Mouse (Mus musculus): ENCODE data around the gene Epb41l1. TPM values are rescaled to one million over a fixed set of nuclear protein-coding genes. Genes with fewer than 3 reads are reported as not detected.

Gene Epb41l1
- polyA plus RNA-seq, 1 experiment from 2014 or later: 20.9 TPM

- no peak for ATAC-seq (ENCODE audit: low FRiP score, low TSS enrichment)
- H3K4me2 ChIP-seq (ENCODE audit: low read length): no peak overlapping the region
- WGBS: 61% methylated on average over 11 of the region's 11 CpGs
- H3K27ac ChIP-seq (replicated peaks; ENCODE audit: low read depth, low read length): no peak overlapping the region; the same call in 1 of the 2 replicates
- H3K36me3 ChIP-seq (ENCODE audit: control insufficient read depth, insufficient read depth, low read length): no peaks in the 10 kb centered on the region
- H3K27me3 ChIP-seq (ENCODE audit: control insufficient read depth, insufficient read depth, low read length): no peaks in the 10 kb centered on the region
- no peak overlapping the region for H3K4me3 ChIP-seq (replicated peaks; ENCODE audit: low read depth, low read length)
- DNase-seq: peak; percentile 39
- no peak overlapping the region for H3K9ac ChIP-seq (replicated peaks; ENCODE audit: low read length)
- no peaks in the 10 kb centered on the region for H3K9me3 ChIP-seq (ENCODE audit: control insufficient read depth, low read length)
- peaks cover 8% of the 10 kb centered on the region; the same call in 1 of the 2 replicates for H3K4me1 ChIP-seq (ENCODE audit: control insufficient read depth, insufficient read depth, low read length)
These were observed 163.6 kb downstream of the Epb41l1 start for GRCm38 (mm10) chr2:156584154-156584796.

GRCm38 (mm10) chr2:156584797-156585471, 164.2 kb downstream of the Epb41l1 start:
- H3K9ac ChIP-seq (replicated peaks; ENCODE audit: low read length): no peak overlapping the region; the same call in 1 of the 2 replicates
- peak; percentile 72 for DNase-seq

GRCm38 (mm10) chr2:156589481-156589880, 168.8 kb downstream of the Epb41l1 start:
- Histone ChIP-seq H3K9me3 (ENCODE audit: control insufficient read depth, low read length) (no peaks in the 10 kb centered on the region), H3K9ac (replicated peaks; ENCODE audit: low read length) (no peak overlapping the region), H3K4me3 (replicated peaks; ENCODE audit: low read depth, low read length) (no peak overlapping the region), H3K36me3 (ENCODE audit: control insufficient read depth, insufficient read depth, low read length) (no peaks in the 10 kb centered on the region), H3K27ac (replicated peaks; ENCODE audit: low read depth, low read length) (no peak overlapping the region), H3K4me2 (ENCODE audit: low read length) (no peak overlapping the region), H3K4me1 (ENCODE audit: control insufficient read depth, insufficient read depth, low read length) (peaks cover 8% of the 10 kb centered on the region; the same call in 1 of the 2 replicates), H3K27me3 (ENCODE audit: control insufficient read depth, insufficient read depth, low read length) (no peaks in the 10 kb centered on the region)
- WGBS: 93% methylated on average over 9 of the region's 9 CpGs
- ATAC-seq (ENCODE audit: low FRiP score, low TSS enrichment) (no peak), DNase-seq (no peak)

More at GRCm38 (mm10) chr2:156584797-156585471, 164.2 kb downstream of the Epb41l1 start:
- peaks cover 8% of the 10 kb centered on the region; the same call in 1 of the 2 replicates for H3K4me1 ChIP-seq (ENCODE audit: control insufficient read depth, insufficient read depth, low read length)
- no peaks in the 10 kb centered on the region for H3K36me3 ChIP-seq (ENCODE audit: control insufficient read depth, insufficient read depth, low read length)
- no peaks in the 10 kb centered on the region for H3K27me3 ChIP-seq (ENCODE audit: control insufficient read depth, insufficient read depth, low read length)
- peak overlapping the region; percentile 43 for H3K4me2 ChIP-seq (ENCODE audit: low read length)
- H3K9me3 ChIP-seq (ENCODE audit: control insufficient read depth, low read length): no peaks in the 10 kb centered on the region
- no peak overlapping the region; the same call in 1 of the 2 replicates for H3K27ac ChIP-seq (replicated peaks; ENCODE audit: low read depth, low read length)
- 13% methylated on average over 14 of the region's 14 CpGs for WGBS
- H3K4me3 ChIP-seq (replicated peaks; ENCODE audit: low read depth, low read length): no peak overlapping the region
- ATAC-seq (ENCODE audit: low FRiP score, low TSS enrichment): peak; percentile 57; the same call in 1 of the 2 replicates

Small RNA genes within 50 kb of the gene (microRNA-seq; reads per million reads assigned to microRNA genes)
- not detected for gene Gm22758

Other genes starting within 250 kb of the Epb41l1 start
- gene Rbm39, start 240.7 kb upstream of the Epb41l1 start, polyA plus RNA-seq (2014; fragmentation: Nextera tagmentation; extraction: Ambion mirVana): 484 and 514 TPM in 2 replicates
- gene Phf20, start 224.4 kb upstream of the Epb41l1 start, polyA plus RNA-seq (2014; fragmentation: Nextera tagmentation; extraction: Ambion mirVana): 110 and 120 TPM in 2 replicates
- 6.9 and 7.9 TPM in 2 replicates for gene Cnbd2, start 108.6 kb upstream of the Epb41l1 start, polyA plus RNA-seq (2014; fragmentation: Nextera tagmentation; extraction: Ambion mirVana)
- gene Scand1, start 108.2 kb upstream of the Epb41l1 start, polyA plus RNA-seq (2014; fragmentation: Nextera tagmentation; extraction: Ambion mirVana): 93.3 and 102 TPM in 2 replicates
- 53.7 and 59.2 TPM in 2 replicates for gene Aar2, start 126.7 kb downstream of the Epb41l1 start, polyA plus RNA-seq (2014; fragmentation: Nextera tagmentation; extraction: Ambion mirVana)
- gene Dlgap4, start 192.8 kb downstream of the Epb41l1 start, polyA plus RNA-seq (2014; fragmentation: Nextera tagmentation; extraction: Ambion mirVana): 272 and 276 TPM in 2 replicates